Mouse (Mus musculus) liver, embryonic 12.5 days (tissue): ENCODE results near the gene Gm49486. TPM values are rescaled to one million over a fixed set of nuclear protein-coding genes. Genes with fewer than 3 reads are reported as not detected.

ENCODE experiments used
- ATAC-seq: fragments of 200-750 bp; cut with Nextera tagmentation; 2 replicates; pipeline ENCODE4 v1.8.0; 2017; ENCODE audit warnings: moderate number of reproducible peaks, mild to moderate bottlenecking, moderate library complexity
- H3K27ac ChIP-seq: fragments of 300-500 bp; sonication (generic); 2 replicates; pipeline ENCODE4 v1.5.1; 2016; ENCODE audit warnings: mild to moderate bottlenecking
- H3K27me3 ChIP-seq: fragments of 300-500 bp; sonication (generic); replicated peaks from 2 replicates; pipeline ENCODE4 v1.6.1; 2016; ENCODE audit warnings: mild to moderate bottlenecking, moderate library complexity
- H3K36me3 ChIP-seq: fragments of 300-500 bp; sonication (generic); 2 replicates; pipeline ENCODE4 v1.6.1; 2016; ENCODE audit warnings: mild to moderate bottlenecking, moderate library complexity
- H3K4me1 ChIP-seq: fragments of 300-500 bp; sonication (generic); 2 replicates; pipeline ENCODE4 v1.6.1; 2016
- H3K4me2 ChIP-seq: fragments of 300-500 bp; sonication (generic); 2 replicates; pipeline ENCODE4 v1.6.1; 2016; ENCODE audit warnings: mild to moderate bottlenecking, moderate library complexity
- H3K4me3 ChIP-seq: fragments of 300-500 bp; sonication (generic); 2 replicates; pipeline ENCODE4 v1.5.1; 2016; ENCODE audit warnings: mild to moderate bottlenecking, moderate library complexity
- H3K9ac ChIP-seq: fragments of 300-500 bp; sonication (generic); 2 replicates; pipeline ENCODE4 v1.6.1; 2016; ENCODE audit warnings: mild to moderate bottlenecking, moderate library complexity
- H3K9me3 ChIP-seq: fragments of 300-500 bp; sonication (generic); replicated peaks from 2 replicates; pipeline ENCODE4 v1.6.1; 2016; ENCODE audit warnings: mild to moderate bottlenecking, moderate library complexity
- WGBS: fragments of 180-500 bp; shearing (Covaris S2); methylation state at CpG from one replicate; pipeline ENCODE4 v1.1.7; 2016; ENCODE audit not compliant: insufficient replicate concordance; 5-methylcytosine and 5-hydroxymethylcytosine counted together
- polyA plus RNA-seq: library from polyadenylated mRNA; unstranded; fragments of >200 nt; fragmentation: Nextera tagmentation; extraction: Ambion mirVana; gene quantifications from 2 replicates; pipeline ENCODE4 v1.2.1, GENCODE M21; 2016

Gm49486 gene
- polyA plus RNA-seq, 1 experiment from 2014 or later: 0.07 TPM

DNA sequence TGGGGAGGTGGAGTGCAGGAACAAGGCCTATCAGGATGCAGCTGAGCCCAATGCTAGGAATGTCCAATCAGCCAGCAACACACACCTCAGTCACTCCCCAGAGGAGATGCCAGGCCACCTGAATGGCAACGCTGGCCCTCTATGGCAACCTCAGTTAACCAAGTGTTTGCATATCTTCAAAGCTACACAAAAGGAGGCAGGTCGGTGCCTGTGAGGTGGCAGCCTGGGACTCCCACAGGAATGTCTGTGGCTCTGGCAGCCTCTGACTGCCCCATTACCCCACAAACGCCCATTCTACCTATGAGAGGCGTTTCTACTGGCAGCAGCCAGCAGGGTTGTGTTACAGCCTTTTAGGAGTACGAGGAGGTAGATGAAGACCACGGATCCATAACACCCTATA, 69.4 kb downstream of the Gm49486 start:
- Histone ChIP-seq H3K27me3 (no peaks in the 10 kb centered on the region), H3K36me3 (peaks cover 72% of the 10 kb centered on the region), H3K9me3 (no peaks in the 10 kb centered on the region), H3K4me2 (no peak overlapping the region), H3K27ac (no peak overlapping the region), H3K4me1 (no peaks in the 10 kb centered on the region), H3K4me3 (no peak overlapping the region), H3K9ac (no peak overlapping the region)
- 80% methylated on average over 6 of the region's 6 CpGs for WGBS
- no peak for ATAC-seq

DNA sequence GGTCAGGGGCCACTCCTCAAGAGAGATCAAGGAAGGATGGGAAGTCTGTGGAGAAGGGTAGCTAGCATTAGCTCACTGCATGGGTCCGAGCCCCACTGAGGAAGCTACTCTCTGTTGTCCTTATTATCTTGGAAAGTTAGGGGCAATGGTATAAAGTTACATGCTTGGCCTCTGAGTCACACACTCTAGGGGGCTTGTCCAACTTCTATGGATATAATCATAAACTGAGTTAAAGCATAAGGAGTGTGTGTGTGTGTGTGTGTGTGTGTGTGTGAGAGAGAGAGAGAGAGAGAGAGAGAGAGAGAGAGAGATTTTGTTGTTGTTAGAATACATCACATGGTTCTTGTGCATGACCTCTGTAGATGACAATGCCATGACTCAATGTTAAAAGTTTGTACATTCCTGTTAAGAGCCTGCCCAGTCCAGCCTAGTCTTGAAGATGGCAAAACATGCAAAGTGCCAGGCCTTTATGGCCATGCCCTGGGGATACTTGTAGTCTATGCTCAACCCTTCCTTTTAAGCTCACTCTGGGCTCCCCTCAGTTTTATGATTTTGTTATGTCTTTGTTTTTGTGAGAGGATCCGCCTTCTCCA, 70.5 kb downstream of the Gm49486 start:
- ATAC-seq: no peak

DNA sequence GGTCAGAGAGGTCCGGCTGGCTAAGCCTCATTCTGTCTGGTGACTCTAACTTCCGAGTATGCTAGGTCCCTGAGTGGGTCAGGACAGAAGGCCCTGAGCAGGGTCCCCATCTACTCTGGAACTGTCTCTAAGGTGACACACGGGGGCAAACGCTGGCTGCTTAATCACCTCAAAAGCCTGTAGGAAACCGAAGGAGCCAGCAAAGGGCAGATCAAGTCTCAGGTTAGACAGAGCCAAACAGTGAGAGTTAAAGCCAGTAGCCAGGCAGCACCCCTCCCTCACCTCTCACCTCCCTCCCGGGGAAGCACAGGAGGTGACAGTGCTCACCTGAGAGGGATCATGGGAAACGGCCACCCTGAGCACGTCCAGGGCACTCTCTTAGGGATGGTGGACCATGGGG, 74.5 kb downstream of the Gm49486 start:
- no peak overlapping the region for H3K9ac ChIP-seq
- 79% methylated on average over 8 of the region's 8 CpGs for WGBS
- no peak overlapping the region for H3K4me2 ChIP-seq
- no peaks in the 10 kb centered on the region for H3K9me3 ChIP-seq
- H3K27me3 ChIP-seq: no peaks in the 10 kb centered on the region
- H3K27ac ChIP-seq: no peak overlapping the region
- H3K36me3 ChIP-seq: peaks cover 92% of the 10 kb centered on the region
- no peak for ATAC-seq
- no peaks in the 10 kb centered on the region for H3K4me1 ChIP-seq
- H3K4me3 ChIP-seq: no peak overlapping the region

More for the DNA sequence above, 70.5 kb downstream of the Gm49486 start:
- Histone ChIP-seq H3K27ac (no peak overlapping the region), H3K9ac (no peak overlapping the region), H3K4me1 (no peaks in the 10 kb centered on the region), H3K9me3 (no peaks in the 10 kb centered on the region), H3K27me3 (no peaks in the 10 kb centered on the region), H3K36me3 (peaks cover 77% of the 10 kb centered on the region), H3K4me3 (no peak overlapping the region), H3K4me2 (no peak overlapping the region)
- WGBS: 64% methylated on average over 2 of the region's 2 CpGs

DNA sequence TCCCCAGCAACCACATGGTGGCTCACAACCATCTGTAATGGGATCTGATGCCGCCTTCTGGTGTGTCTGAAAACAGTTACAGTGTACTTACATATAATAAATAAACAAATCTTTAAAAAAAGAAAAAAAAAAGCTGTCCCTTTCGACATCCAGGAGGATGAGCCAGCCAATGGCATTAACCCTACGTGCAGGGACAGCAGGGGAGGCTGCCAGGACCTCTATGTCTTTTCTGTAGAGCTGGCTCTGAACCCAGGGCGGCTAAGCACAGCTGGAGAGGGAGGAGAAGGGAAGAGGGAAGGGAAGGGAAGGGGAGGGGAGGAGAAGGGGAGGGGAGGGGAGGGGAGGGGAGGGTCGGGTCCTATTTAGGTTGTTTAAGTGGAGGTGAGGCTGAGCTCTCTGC, 75.6 kb downstream of the Gm49486 start:
- no peak overlapping the region for H3K4me2 ChIP-seq
- no peaks in the 10 kb centered on the region for H3K9me3 ChIP-seq
- WGBS: 65% methylated on average over 4 of the region's 5 CpGs
- H3K9ac ChIP-seq: no peak overlapping the region
- H3K4me3 ChIP-seq: no peak overlapping the region
- peaks cover 85% of the 10 kb centered on the region for H3K36me3 ChIP-seq
- no peak for ATAC-seq
- H3K4me1 ChIP-seq: no peaks in the 10 kb centered on the region
- H3K27me3 ChIP-seq: no peaks in the 10 kb centered on the region
- no peak overlapping the region for H3K27ac ChIP-seq

DNA sequence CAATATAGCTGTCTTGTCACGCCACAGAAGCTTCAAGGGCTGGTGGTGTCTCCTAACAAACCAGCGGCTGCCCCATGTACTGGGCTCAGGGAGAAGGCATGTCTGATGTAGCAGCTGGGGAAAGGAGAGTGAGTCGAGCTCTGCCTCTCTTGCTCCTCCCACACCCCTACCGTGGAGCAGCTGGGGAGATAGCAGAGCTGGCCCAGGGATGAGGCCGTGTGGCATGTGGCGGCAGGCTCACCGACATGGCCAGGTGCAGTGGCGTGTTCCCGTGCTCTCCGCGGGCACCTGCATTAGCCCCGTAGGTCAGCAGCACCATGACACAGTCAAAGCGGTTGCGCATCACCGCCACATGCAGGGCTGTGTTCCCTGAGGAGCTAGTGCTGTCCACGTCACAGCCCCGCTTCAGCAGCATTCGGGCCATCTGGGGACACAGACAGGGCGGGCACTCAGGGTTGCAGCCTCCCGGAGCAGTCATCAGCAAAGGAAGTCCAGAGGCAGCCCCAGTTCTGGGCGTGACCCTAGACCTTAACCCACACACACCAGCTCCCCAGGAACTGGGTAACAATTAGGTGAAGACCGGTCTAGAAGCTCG, 76.9 kb downstream of the Gm49486 start:
- Histone ChIP-seq H3K27ac (no peak overlapping the region), H3K9me3 (no peaks in the 10 kb centered on the region), H3K36me3 (peaks cover 81% of the 10 kb centered on the region), H3K4me2 (no peak overlapping the region), H3K9ac (no peak overlapping the region), H3K4me1 (no peaks in the 10 kb centered on the region), H3K27me3 (no peaks in the 10 kb centered on the region), H3K4me3 (no peak overlapping the region)
- no peak for ATAC-seq
- WGBS: 77% methylated on average over 23 of the region's 23 CpGs

Other genes with a start within 250 kb of the Gm49486 start
- 114 and 122 TPM in 2 replicates for gene H1f0, start 200.9 kb upstream of the Gm49486 start, polyA plus RNA-seq
- gene Galr3, start 187.5 kb upstream of the Gm49486 start, polyA plus RNA-seq: 0.41 and 0.55 TPM in 2 replicates
- 58.9 and 61.4 TPM in 2 replicates for gene Ankrd54, start 166.5 kb upstream of the Gm49486 start, polyA plus RNA-seq
- gene Eif3l, start 154.2 kb upstream of the Gm49486 start, polyA plus RNA-seq: 188 and 201 TPM in 2 replicates
- gene Micall1, start 120.5 kb upstream of the Gm49486 start, polyA plus RNA-seq: 3.0 and 3.2 TPM in 2 replicates
- gene Polr2f, start 88.4 kb upstream of the Gm49486 start, polyA plus RNA-seq: 280 and 301 TPM in 2 replicates
- 0.86 and 1.0 TPM in 2 replicates for gene 1700088E04Rik, start 88.1 kb upstream of the Gm49486 start, polyA plus RNA-seq
- gene Sox10, start 64.2 kb upstream of the Gm49486 start, polyA plus RNA-seq: 0.17 and 0.29 TPM in 2 replicates
- gene Pick1, start 218 bp upstream of the Gm49486 start, polyA plus RNA-seq: 16.1 and 17.1 TPM in 2 replicates
- not detected in 2 replicates for gene Slc16a8, start 25.4 kb downstream of the Gm49486 start, polyA plus RNA-seq
- gene Baiap2l2, start 56.1 kb downstream of the Gm49486 start, polyA plus RNA-seq: 1.2 and 1.4 TPM in 2 replicates
- 16.8 and 17.3 TPM in 2 replicates for gene Pla2g6, start 99.0 kb downstream of the Gm49486 start, polyA plus RNA-seq
- gene Maff, start 117.2 kb downstream of the Gm49486 start, polyA plus RNA-seq: 1.1 and 2.8 TPM in 2 replicates
- 16.4 and 19.0 TPM in 2 replicates for gene Tmem184b, start 174.2 kb downstream of the Gm49486 start, polyA plus RNA-seq
- 24.1 and 24.7 TPM in 2 replicates for gene Csnk1e, start 226.2 kb downstream of the Gm49486 start, polyA plus RNA-seq